ENCODE assay signal across 18 mouse cellular contexts in the genomic region with DNA sequence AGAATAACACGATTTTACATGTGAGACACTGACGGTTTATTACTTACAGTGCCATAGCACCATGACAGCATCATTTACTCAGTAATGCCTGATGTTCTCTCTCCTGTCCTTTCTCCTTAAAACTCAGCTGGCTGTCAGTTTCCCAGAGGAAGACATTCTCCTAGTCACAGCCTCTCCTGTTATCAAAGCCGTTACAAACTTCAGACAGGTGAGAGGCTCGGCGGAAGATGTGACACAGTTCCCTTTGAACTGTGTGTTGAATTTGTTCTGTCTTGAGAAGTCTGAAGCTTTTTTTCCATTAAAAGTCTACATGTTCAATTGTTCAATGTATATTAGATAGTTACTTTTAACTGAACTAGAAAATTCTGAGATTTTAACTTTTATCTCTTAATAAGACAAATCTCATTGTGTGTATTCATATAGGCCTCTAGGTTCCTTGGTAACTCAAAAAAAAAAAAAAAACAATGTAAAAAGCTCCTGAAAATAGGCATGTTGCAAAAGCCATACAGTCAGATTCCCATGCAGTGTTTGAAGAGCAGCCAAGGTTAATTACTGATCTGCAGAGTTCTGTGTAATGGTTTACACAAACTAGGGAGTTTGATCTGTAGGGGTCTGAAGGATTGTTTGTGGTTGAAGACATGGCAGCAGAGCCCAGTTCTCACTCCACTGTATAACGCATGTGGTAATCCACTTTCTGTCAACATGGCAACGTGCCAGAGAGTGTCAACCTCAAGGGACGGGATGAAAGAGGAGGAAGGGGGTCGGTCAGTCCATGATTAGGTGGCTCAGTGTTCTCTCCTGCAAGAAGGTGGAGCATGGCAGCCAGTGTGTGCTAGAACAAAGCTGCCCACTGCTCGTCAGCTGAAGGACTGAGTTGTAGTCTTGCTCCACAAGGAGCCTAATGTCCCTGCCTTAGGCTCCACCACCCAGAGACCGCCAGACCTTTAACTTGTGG. TPM values are rescaled to one million over a fixed set of nuclear protein-coding genes. Genes with fewer than 3 reads are reported as not detected.
DNase-seq lines count a peak whose midpoint lies in the region; ATAC-seq and TF ChIP-seq lines count a peak whose summit lies in the region.
"Had no signal": no experiment of that assay in that cellular context is flagged by ENCODE, and none has a peak within 500 bp of the region (broad histone marks: within the 10 kb centered on the region; RNA-seq: fewer than 3 reads in every experiment).

No protein-coding gene starts in this region.

- TF ChIP-seq EP300 in stomach, postnatal 0 days (optimal IDR thresholded peaks at IDR 0.05): no peak

- peaks cover 4% of the 10 kb centered on the region; the same call in 1 of the 2 replicates for H3K4me1 ChIP-seq in kidney, adult 2 months (ENCODE audit: control insufficient read depth, insufficient read depth, low read length)
- H3K4me1 ChIP-seq in kidney, embryonic 16.5 days (ENCODE audit: insufficient read depth, low read length): peaks cover 9% of the 10 kb centered on the region
- peaks cover 27% of the 10 kb centered on the region for H3K4me1 ChIP-seq in megakaryocyte, embryonic 14.5 days
- 0 out of 2 replicates have a peak, but pooled peaks cover 4% of the 10 kb centered on the region for H3K4me1 ChIP-seq in stomach, postnatal 0 days (replicated peaks; ENCODE audit: control insufficient read depth, insufficient read depth)

- H3K27ac ChIP-seq in kidney, adult 2 months (ENCODE audit: insufficient read depth, low read depth, low read length): peak overlapping the region; percentile 13; the same call in 1 of the 2 replicates
- no peak overlapping the region for H3K27ac ChIP-seq in kidney, embryonic 16.5 days (ENCODE audit: low read length)
- 0 out of 2 replicates have a peak overlapping the region, but pooled peaks have one; percentile 13 for H3K27ac ChIP-seq in stomach, postnatal 0 days (replicated peaks)
- H3K27ac ChIP-seq: heart, embryonic 15.5 days; hindbrain, embryonic 14.5 days had no signal

- DNase-seq in kidney, adult 2 months: peak; percentile 68
- peak; percentile 45 for DNase-seq in kidney, postnatal 10 days
- peak; percentile 49 for DNase-seq in stomach, postnatal 0 days (ENCODE audit: low spot score)
- DNase-seq in adrenal gland, postnatal 36 days: no peak
- DNase-seq: cerebellum, adult 9-11 months; gastrocnemius, postnatal 36 days; thymus, adult 18-20 months had no signal

- TF ChIP-seq CTCF in kidney, adult 2 months (conservative IDR thresholded peaks at IDR 0.05; ENCODE audit: insufficient read depth, insufficient read length, low read depth, low read length): no peak
- no peak for TF ChIP-seq CTCF in stomach, postnatal 0 days (IDR thresholded peaks at IDR 0.05; ENCODE audit: low read depth)

- no peak overlapping the region for H3K9ac ChIP-seq in kidney, embryonic 16.5 days (replicated peaks; ENCODE audit: low read length)
- no peak overlapping the region for H3K9ac ChIP-seq in stomach, postnatal 0 days (ENCODE audit: low read length)
- H3K9ac ChIP-seq: heart, embryonic 15.5 days; hindbrain, embryonic 14.5 days had no signal

- TF ChIP-seq POLR2A in kidney, adult 2 months (IDR thresholded peaks at IDR 0.05; ENCODE audit: low read depth, low read length): no peak

- no peak overlapping the region for H3K4me3 ChIP-seq in kidney, adult 2 months (ENCODE audit: insufficient read depth, low read depth, low read length)
- H3K4me3 ChIP-seq in kidney, embryonic 16.5 days (ENCODE audit: low read length): no peak overlapping the region
- H3K4me3 ChIP-seq in megakaryocyte, embryonic 14.5 days (replicated peaks): peak overlapping the region; percentile 0
- H3K4me3 ChIP-seq in stomach, postnatal 0 days (ENCODE audit: low read depth, low read length): no peak overlapping the region
- H3K4me3 ChIP-seq: heart, embryonic 15.5 days had no signal

- 59% methylated on average over 11 of the region's 11 CpGs for WGBS in kidney, adult 2 months
- whole genome bisulfite sequencing in kidney, embryonic 16.5 days: 78% methylated on average over 11 of the region's 11 CpGs
- 58% methylated on average over 11 of the region's 11 CpGs for WGBS in stomach, postnatal 0 days

- peaks cover 1% of the 10 kb centered on the region for H3K36me3 ChIP-seq in kidney, adult 2 months (ENCODE audit: control insufficient read depth, insufficient read depth, low read length)
- peaks cover 16% of the 10 kb centered on the region for H3K36me3 ChIP-seq in kidney, embryonic 16.5 days (ENCODE audit: insufficient read depth, low read length)
- peaks cover 45% of the 10 kb centered on the region for H3K36me3 ChIP-seq in megakaryocyte, embryonic 14.5 days (replicated peaks; ENCODE audit: low read length)
- 0 out of 2 replicates have a peak, but pooled peaks cover 7% of the 10 kb centered on the region for H3K36me3 ChIP-seq in stomach, postnatal 0 days (ENCODE audit: control insufficient read depth, insufficient read depth, low read length)

- no peak overlapping the region for H3K4me2 ChIP-seq in kidney, embryonic 16.5 days (replicated peaks; ENCODE audit: low read depth, low read length)
- no peak overlapping the region for H3K4me2 ChIP-seq in stomach, postnatal 0 days (replicated peaks; ENCODE audit: low read depth)
- H3K4me2 ChIP-seq: hindbrain, embryonic 14.5 days had no signal

- no peaks in the 10 kb centered on the region for H3K27me3 ChIP-seq in kidney, adult 2 months (replicated peaks; ENCODE audit: control insufficient read depth, insufficient read depth, low read length)
- no peaks in the 10 kb centered on the region for H3K27me3 ChIP-seq in kidney, embryonic 16.5 days (ENCODE audit: insufficient read depth, low read length)
- H3K27me3 ChIP-seq in megakaryocyte, embryonic 14.5 days (replicated peaks): no peaks in the 10 kb centered on the region
- H3K27me3 ChIP-seq in stomach, postnatal 0 days (ENCODE audit: control insufficient read depth, insufficient read depth, low read length): no peaks in the 10 kb centered on the region
- H3K27me3 ChIP-seq: heart, embryonic 15.5 days had no signal

- no peak for ATAC-seq in kidney, embryonic 16.5 days (ENCODE audit: low FRiP score, low TSS enrichment)
- no peak for ATAC-seq in megakaryocyte, adult 5-6 weeks (ENCODE audit: poor library complexity, severe bottlenecking)
- no peak for ATAC-seq in stomach, postnatal 0 days (ENCODE audit: low FRiP score, low TSS enrichment)
- ATAC-seq: intestine, postnatal 0 days had no signal

- H3K9me3 ChIP-seq in kidney, embryonic 16.5 days (ENCODE audit: low read length): no peaks in the 10 kb centered on the region
- no peaks in the 10 kb centered on the region for H3K9me3 ChIP-seq in megakaryocyte, embryonic 14.5 days
- no peaks in the 10 kb centered on the region for H3K9me3 ChIP-seq in stomach, postnatal 0 days (ENCODE audit: control insufficient read depth, low read length)
- H3K9me3 ChIP-seq: heart, embryonic 15.5 days had no signal

RNA-seq across cellular contexts. Expression of a gene that starts 2.3 kb away (rescaled TPM):
- polyA plus RNA-seq in kidney, adult 2 months (2012; rRNA removed): 5.6 and 6.0 TPM in 2 replicates
- 18.3 and 20.2 TPM in 2 replicates for polyA plus RNA-seq in kidney, embryonic 16.5 days (2015; fragmentation: Nextera tagmentation; extraction: Ambion mirVana)
- polyA plus RNA-seq in megakaryocyte, embryonic 14.5 days (2012; ENCODE audit: insufficient read depth, low replicate concordance): 0.78 and 0.97 TPM in 2 replicates
- total RNA-seq in megakaryocyte, adult 5-6 weeks (2015): 12.3 and 12.7 TPM in 2 replicates
- 13.5 and 13.8 TPM in 2 replicates for total RNA-seq in megakaryocyte, adult 5-6 weeks (2017)
- 24.5 and 24.7 TPM in 2 replicates for polyA plus RNA-seq in stomach, postnatal 0 days (2015; fragmentation: Nextera tagmentation; extraction: Ambion mirVana)
- total RNA-seq in adrenal gland, postnatal 36 days (2021): 10 to 100 TPM; 10.8 to 12.6 TPM

RNA-seq across cellular contexts. Expression of a gene that starts 24.9 kb away (rescaled TPM):
- polyA plus RNA-seq in kidney, adult 2 months (2012; rRNA removed): not detected in 2 replicates
- polyA plus RNA-seq in kidney, embryonic 16.5 days (2015; fragmentation: Nextera tagmentation; extraction: Ambion mirVana): 0.17 TPM in 1 of 2 replicates, not detected in the other
- not detected in 2 replicates for polyA plus RNA-seq in megakaryocyte, embryonic 14.5 days (2012; ENCODE audit: insufficient read depth, low replicate concordance)
- not detected in 2 replicates for total RNA-seq in megakaryocyte, adult 5-6 weeks (2015)
- not detected in 2 replicates for total RNA-seq in megakaryocyte, adult 5-6 weeks (2017)
- 1.4 and 1.6 TPM in 2 replicates for polyA plus RNA-seq in stomach, postnatal 0 days (2015; fragmentation: Nextera tagmentation; extraction: Ambion mirVana)
- not detected for total RNA-seq in adrenal gland, postnatal 36 days (2021)
- total RNA-seq: gastrocnemius, postnatal 36 days; left cerebral cortex, adult 18-20 months had no signal
- polyA plus RNA-seq: heart, embryonic 15.5 days; intestine, postnatal 0 days; limb, embryonic 11.5 days; spleen, adult 2 months had no signal

RNA-seq across cellular contexts. Expression of a gene that starts 39.2 kb away (rescaled TPM):
- polyA plus RNA-seq in kidney, adult 2 months (2012; rRNA removed): 2.6 and 4.4 TPM in 2 replicates
- polyA plus RNA-seq in kidney, embryonic 16.5 days (2015; fragmentation: Nextera tagmentation; extraction: Ambion mirVana): 25.9 and 26.3 TPM in 2 replicates
- polyA plus RNA-seq in megakaryocyte, embryonic 14.5 days (2012; ENCODE audit: insufficient read depth, low replicate concordance): 2.8 TPM in 1 of 2 replicates, not detected in the other
- total RNA-seq in megakaryocyte, adult 5-6 weeks (2015): 31.5 and 35.0 TPM in 2 replicates
- 32.1 and 50.3 TPM in 2 replicates for total RNA-seq in megakaryocyte, adult 5-6 weeks (2017)
- polyA plus RNA-seq in stomach, postnatal 0 days (2015; fragmentation: Nextera tagmentation; extraction: Ambion mirVana): 11.7 TPM in 2 replicates
- total RNA-seq in adrenal gland, postnatal 36 days (2021): 10 to 100 TPM; 14.5 to 20.2 TPM

RNA-seq across cellular contexts. Expression of a gene that starts 39.3 kb away (rescaled TPM):
- 4.6 and 5.5 TPM in 2 replicates for polyA plus RNA-seq in kidney, adult 2 months (2012; rRNA removed)
- polyA plus RNA-seq in kidney, embryonic 16.5 days (2015; fragmentation: Nextera tagmentation; extraction: Ambion mirVana): 101 TPM in 2 replicates
- 19.9 TPM in 2 replicates for polyA plus RNA-seq in megakaryocyte, embryonic 14.5 days (2012; ENCODE audit: insufficient read depth, low replicate concordance)
- 26.3 and 27.7 TPM in 2 replicates for total RNA-seq in megakaryocyte, adult 5-6 weeks (2015)
- 30.0 and 31.5 TPM in 2 replicates for total RNA-seq in megakaryocyte, adult 5-6 weeks (2017)
- 62.2 and 68.5 TPM in 2 replicates for polyA plus RNA-seq in stomach, postnatal 0 days (2015; fragmentation: Nextera tagmentation; extraction: Ambion mirVana)
- total RNA-seq in adrenal gland, postnatal 36 days (2021): 10 to 100 TPM; 34.5 to 47.3 TPM

RNA-seq across cellular contexts. Expression of a gene that starts 49.5 kb away (rescaled TPM):
- polyA plus RNA-seq in kidney, adult 2 months (2012; rRNA removed): not detected in 2 replicates
- polyA plus RNA-seq in kidney, embryonic 16.5 days (2015; fragmentation: Nextera tagmentation; extraction: Ambion mirVana): not detected in 2 replicates
- polyA plus RNA-seq in megakaryocyte, embryonic 14.5 days (2012; ENCODE audit: insufficient read depth, low replicate concordance): not detected in 2 replicates
- not detected in 2 replicates for total RNA-seq in megakaryocyte, adult 5-6 weeks (2015)
- total RNA-seq in megakaryocyte, adult 5-6 weeks (2017): not detected in 2 replicates
- polyA plus RNA-seq in stomach, postnatal 0 days (2015; fragmentation: Nextera tagmentation; extraction: Ambion mirVana): 0.87 and 1.7 TPM in 2 replicates
- total RNA-seq in adrenal gland, postnatal 36 days (2021): not detected
- total RNA-seq: gastrocnemius, postnatal 36 days; left cerebral cortex, adult 18-20 months; midbrain, postnatal 0 days had no signal
- polyA plus RNA-seq: heart, embryonic 15.5 days; hindbrain, embryonic 14.5 days; limb, embryonic 11.5 days; neural tube, embryonic 14.5 days had no signal

Comparison
In these comparisons a context has a peak if more than half of its experiments do, and no peak if none do; other contexts are left out.
1. DNase-seq: peak in kidney, adult 2 months (single experiment), kidney, postnatal 10 days (single experiment) and stomach, postnatal 0 days (single experiment); none in adrenal gland, postnatal 36 days (0 of 2).